Mouse (Mus musculus): Measurements from ENCODE around the gene Tmem206. TPM values are rescaled to one million over a fixed set of nuclear protein-coding genes. Genes with fewer than 3 reads are reported as not detected.

Tmem206 gene
- polyA plus RNA-seq, 2 experiments: 14.5 to 16.7 TPM

DNA sequence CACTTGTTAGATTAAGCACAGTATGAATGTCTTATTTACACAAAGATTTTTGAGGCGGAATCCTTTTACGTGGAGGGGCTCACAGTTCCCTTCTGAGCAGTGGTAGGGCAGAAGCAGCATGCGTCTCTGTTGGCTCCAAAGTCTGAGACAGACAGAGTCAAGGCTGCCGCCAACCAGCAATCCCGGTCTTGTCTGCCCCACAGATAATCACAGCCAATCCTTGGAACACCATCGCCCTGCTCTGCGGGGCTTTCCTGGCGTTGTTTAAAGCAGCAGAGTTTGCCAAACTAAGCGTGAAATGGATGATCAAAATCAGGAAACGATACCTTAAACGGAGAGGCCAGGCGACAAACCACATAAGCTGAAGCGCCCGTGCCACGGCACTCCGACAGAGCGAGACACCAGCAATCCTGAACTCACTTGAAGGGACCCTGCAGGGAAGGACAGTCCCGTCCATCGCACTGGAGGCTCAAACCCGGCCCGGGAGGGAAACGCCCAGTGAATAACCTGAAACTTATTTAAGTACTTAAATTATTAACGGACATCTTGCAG lies 23.9 kb downstream of the Tmem206 start:
- no peak overlapping the region for H3K4me3 ChIP-seq (replicated peaks; ENCODE audit: low read length)
- no peaks in the 10 kb centered on the region for H3K9me3 ChIP-seq (ENCODE audit: control insufficient read depth, low read length)
- no peaks in the 10 kb centered on the region for H3K27me3 ChIP-seq (ENCODE audit: control insufficient read depth, insufficient read depth, low read length)
- 88% methylated on average over 23 of the region's 23 CpGs for WGBS
- H3K9ac ChIP-seq (ENCODE audit: low read depth, low read length, severe bottlenecking): no peak overlapping the region
- H3K4me2 ChIP-seq (replicated peaks; ENCODE audit: low read depth, low read length, severe bottlenecking): no peak overlapping the region
- no peak for TF ChIP-seq POLR2A (IDR thresholded peaks at IDR 0.05; ENCODE audit: borderline replicate concordance, extremely low read depth, insufficient read depth, insufficient read length)
- H3K27ac ChIP-seq (replicated peaks; ENCODE audit: low read depth, low read length): no peak overlapping the region
- H3K4me1 ChIP-seq (ENCODE audit: control insufficient read depth, insufficient read depth, low read length): peaks cover 2% of the 10 kb centered on the region; the same call in 1 of the 2 replicates
- no peak for ATAC-seq (ENCODE audit: low FRiP score, low read depth)
- H3K36me3 ChIP-seq (ENCODE audit: control insufficient read depth, insufficient read depth, low read length): peaks cover 55% of the 10 kb centered on the region
- no peak for DNase-seq (ENCODE audit: low spot score)

DNA sequence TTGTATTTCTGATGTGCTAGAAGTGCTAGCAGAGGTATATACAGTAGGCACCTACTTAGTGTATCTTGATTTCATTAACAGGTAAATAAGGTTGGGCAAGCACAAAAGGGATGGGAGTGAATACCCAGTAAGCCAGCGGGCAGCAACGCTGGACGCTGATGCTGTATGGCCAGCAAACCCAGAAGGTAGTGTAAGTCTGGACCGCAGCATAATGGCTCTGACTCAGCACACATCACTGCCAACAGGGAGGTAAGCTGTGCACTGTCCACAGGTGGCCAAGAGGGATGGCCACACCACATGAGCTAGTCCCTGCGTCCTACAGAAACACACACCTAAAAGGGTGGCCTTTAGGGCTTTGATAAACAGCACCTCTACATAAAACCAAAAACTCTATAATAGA lies 24.6 kb downstream of the Tmem206 start:
- no peaks in the 10 kb centered on the region for H3K9me3 ChIP-seq (ENCODE audit: control insufficient read depth, low read length)
- WGBS: 93% methylated on average over 5 of the region's 5 CpGs
- H3K27me3 ChIP-seq (ENCODE audit: control insufficient read depth, insufficient read depth, low read length): no peaks in the 10 kb centered on the region
- DNase-seq (ENCODE audit: low spot score): no peak
- ATAC-seq (ENCODE audit: low FRiP score, low read depth): no peak
- no peak overlapping the region for H3K27ac ChIP-seq (replicated peaks; ENCODE audit: low read depth, low read length)
- H3K9ac ChIP-seq (ENCODE audit: low read depth, low read length, severe bottlenecking): no peak overlapping the region
- H3K4me1 ChIP-seq (ENCODE audit: control insufficient read depth, insufficient read depth, low read length): peaks cover 2% of the 10 kb centered on the region; the same call in 1 of the 2 replicates
- TF ChIP-seq POLR2A (IDR thresholded peaks at IDR 0.05; ENCODE audit: borderline replicate concordance, extremely low read depth, insufficient read depth, insufficient read length): no peak
- no peak overlapping the region for H3K4me3 ChIP-seq (replicated peaks; ENCODE audit: low read length)
- H3K36me3 ChIP-seq (ENCODE audit: control insufficient read depth, insufficient read depth, low read length): peaks cover 54% of the 10 kb centered on the region
- no peak overlapping the region for H3K4me2 ChIP-seq (replicated peaks; ENCODE audit: low read depth, low read length, severe bottlenecking)

DNA sequence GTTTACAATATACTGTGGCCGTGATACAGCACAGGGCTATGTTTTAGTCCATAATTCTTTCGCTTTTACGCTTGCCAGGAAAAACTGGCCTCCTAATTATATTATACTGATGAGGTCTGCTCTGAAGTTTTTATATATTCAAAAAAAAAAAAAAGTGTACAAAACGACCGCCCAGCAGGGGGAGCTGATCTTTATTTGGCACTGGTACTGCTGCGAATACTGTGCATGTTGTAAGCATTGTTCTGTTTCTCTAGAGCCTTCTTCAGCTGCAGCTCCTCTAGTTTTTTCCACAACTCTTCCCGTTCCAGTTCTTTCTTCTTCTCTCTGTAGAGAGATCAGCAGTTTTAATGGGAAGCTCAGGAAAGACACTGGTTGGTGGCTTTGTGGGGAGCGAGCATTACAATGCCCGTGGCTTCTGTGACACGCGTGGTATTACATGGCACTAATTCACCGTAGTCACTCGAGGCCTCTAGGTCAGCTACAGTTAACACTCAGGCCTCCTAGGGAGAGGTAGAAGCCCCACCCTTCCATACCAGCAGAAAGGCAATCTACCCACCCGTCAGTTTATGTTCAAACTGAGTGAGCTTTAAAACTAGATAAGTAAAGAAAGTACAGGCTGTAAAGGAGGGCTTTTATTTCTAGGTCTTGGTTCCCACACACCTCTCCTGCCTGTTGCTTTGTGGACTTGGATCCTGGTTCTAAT lies 27.2 kb downstream of the Tmem206 start:
- DNase-seq (ENCODE audit: low spot score) (peak; percentile 88), ATAC-seq (ENCODE audit: low FRiP score, low read depth) (0 out of 2 replicates have a peak, but pooled peaks have one; percentile 39)
- no peaks in the 10 kb centered on the region for H3K27me3 ChIP-seq (ENCODE audit: control insufficient read depth, insufficient read depth, low read length)
- TF ChIP-seq POLR2A (IDR thresholded peaks at IDR 0.05; ENCODE audit: borderline replicate concordance, extremely low read depth, insufficient read depth, insufficient read length): no peak
- no peak overlapping the region for H3K4me2 ChIP-seq (replicated peaks; ENCODE audit: low read depth, low read length, severe bottlenecking)
- H3K4me3 ChIP-seq (replicated peaks; ENCODE audit: low read length): no peak overlapping the region
- no peaks in the 10 kb centered on the region for H3K9me3 ChIP-seq (ENCODE audit: control insufficient read depth, low read length)
- WGBS: 48% methylated on average over 14 of the region's 14 CpGs
- H3K36me3 ChIP-seq (ENCODE audit: control insufficient read depth, insufficient read depth, low read length): peaks cover 54% of the 10 kb centered on the region
- H3K9ac ChIP-seq (ENCODE audit: low read depth, low read length, severe bottlenecking): no peak overlapping the region
- H3K27ac ChIP-seq (replicated peaks; ENCODE audit: low read depth, low read length): peak overlapping the region; percentile 48; the same call in 1 of the 2 replicates
- H3K4me1 ChIP-seq (ENCODE audit: control insufficient read depth, insufficient read depth, low read length): peaks cover 3% of the 10 kb centered on the region; the same call in 1 of the 2 replicates

DNA sequence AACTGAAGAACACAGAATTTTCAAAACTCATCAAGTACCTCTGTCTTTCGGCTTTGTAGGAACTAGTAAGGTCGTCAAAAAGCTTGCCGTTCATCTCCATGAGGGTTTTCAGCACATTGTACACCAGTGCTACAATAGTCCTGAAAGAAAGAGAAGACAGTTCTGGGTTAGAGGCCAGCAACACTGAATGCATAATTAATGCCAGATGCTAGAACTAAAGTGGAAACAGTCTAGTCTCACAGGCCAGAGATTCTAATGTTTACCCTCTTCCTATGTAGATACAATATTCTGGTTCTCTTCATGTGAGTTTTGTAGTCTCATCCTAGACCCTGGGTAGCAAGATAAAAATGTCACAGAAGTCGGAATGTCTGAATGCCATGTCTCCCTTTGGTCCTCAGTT lies 28.1 kb downstream of the Tmem206 start:
- 52% methylated on average over 4 of the region's 4 CpGs for WGBS
- Histone ChIP-seq H3K9ac (ENCODE audit: low read depth, low read length, severe bottlenecking) (no peak overlapping the region), H3K27me3 (ENCODE audit: control insufficient read depth, insufficient read depth, low read length) (no peaks in the 10 kb centered on the region), H3K4me1 (ENCODE audit: control insufficient read depth, insufficient read depth, low read length) (peaks cover 6% of the 10 kb centered on the region; the same call in 1 of the 2 replicates), H3K36me3 (ENCODE audit: control insufficient read depth, insufficient read depth, low read length) (peaks cover 53% of the 10 kb centered on the region), H3K9me3 (ENCODE audit: control insufficient read depth, low read length) (no peaks in the 10 kb centered on the region), H3K27ac (replicated peaks; ENCODE audit: low read depth, low read length) (no peak overlapping the region), H3K4me3 (replicated peaks; ENCODE audit: low read length) (no peak overlapping the region), H3K4me2 (replicated peaks; ENCODE audit: low read depth, low read length, severe bottlenecking) (no peak overlapping the region)
- TF ChIP-seq POLR2A (IDR thresholded peaks at IDR 0.05; ENCODE audit: borderline replicate concordance, extremely low read depth, insufficient read depth, insufficient read length): no peak
- DNase-seq (ENCODE audit: low spot score): peak; percentile 22
- ATAC-seq (ENCODE audit: low FRiP score, low read depth): peak; percentile 48; the same call in 1 of the 2 replicates

DNA sequence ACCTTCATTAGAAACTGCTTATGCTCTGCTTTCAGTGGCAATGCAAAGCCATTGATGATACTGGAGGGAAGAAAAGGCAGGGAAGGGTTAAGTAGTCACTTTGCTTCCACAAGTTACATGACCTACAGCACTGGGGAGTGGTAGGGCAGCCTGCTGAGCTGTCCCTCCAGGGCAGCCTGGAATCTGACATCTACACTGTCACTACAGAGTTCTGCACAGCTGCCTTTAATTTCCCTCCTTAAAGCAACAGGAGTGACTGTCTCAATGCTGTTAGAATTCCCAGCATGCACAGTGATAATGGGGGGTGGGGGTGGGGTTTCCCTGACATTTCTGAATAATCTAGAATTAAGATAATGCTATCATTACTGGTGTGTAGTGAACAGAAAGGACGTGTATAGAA lies 31.2 kb downstream of the Tmem206 start:
- DNase-seq (ENCODE audit: low spot score): no peak
- no peak overlapping the region for H3K9ac ChIP-seq (ENCODE audit: low read depth, low read length, severe bottlenecking)

More for the DNA sequence above, 31.2 kb downstream of the Tmem206 start:
- H3K9me3 ChIP-seq (ENCODE audit: control insufficient read depth, low read length): no peaks in the 10 kb centered on the region
- TF ChIP-seq POLR2A (IDR thresholded peaks at IDR 0.05; ENCODE audit: borderline replicate concordance, extremely low read depth, insufficient read depth, insufficient read length): no peak
- H3K36me3 ChIP-seq (ENCODE audit: control insufficient read depth, insufficient read depth, low read length): peaks cover 42% of the 10 kb centered on the region
- no peak for ATAC-seq (ENCODE audit: low FRiP score, low read depth)
- H3K4me2 ChIP-seq (replicated peaks; ENCODE audit: low read depth, low read length, severe bottlenecking): no peak overlapping the region
- no peaks in the 10 kb centered on the region for H3K27me3 ChIP-seq (ENCODE audit: control insufficient read depth, insufficient read depth, low read length)
- H3K4me3 ChIP-seq (replicated peaks; ENCODE audit: low read length): no peak overlapping the region
- 52% methylated on average over 1 of the region's 1 CpGs for whole genome bisulfite sequencing
- H3K27ac ChIP-seq (replicated peaks; ENCODE audit: low read depth, low read length): no peak overlapping the region
- H3K4me1 ChIP-seq (ENCODE audit: control insufficient read depth, insufficient read depth, low read length): peaks cover 6% of the 10 kb centered on the region; the same call in 1 of the 2 replicates

Data from limb, embryonic 14.5 days (tissue).